In the genomic region with DNA sequence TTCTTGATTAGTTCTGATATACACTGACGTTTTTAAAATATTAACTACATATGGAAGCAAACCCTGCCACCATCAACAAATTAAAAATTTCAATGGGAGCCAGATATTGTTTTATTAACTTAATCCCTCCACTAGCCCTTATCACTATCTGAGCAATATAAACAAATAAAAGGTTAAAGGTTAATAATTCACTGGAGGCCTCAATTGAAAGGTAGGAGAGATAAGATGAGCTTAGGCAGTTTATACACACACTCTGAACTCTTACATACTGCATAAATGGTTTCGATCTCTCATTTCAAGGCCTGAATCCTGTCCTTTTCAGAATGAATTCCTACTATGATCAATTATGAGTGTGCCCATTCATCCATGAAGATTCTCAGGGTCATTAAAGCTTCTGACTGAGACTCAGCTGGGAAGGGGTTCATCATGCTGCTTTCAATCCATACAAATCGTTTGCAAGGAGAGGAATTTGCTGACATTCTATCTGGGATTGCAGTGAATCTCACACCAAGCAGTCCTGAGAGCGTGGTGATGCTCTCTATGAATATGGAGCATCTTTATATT, we compare ENCODE assay signal across 24 mouse cellular contexts.
DNase-seq lines count a peak whose midpoint lies in the region; ATAC-seq and TF ChIP-seq lines count a peak whose summit lies in the region.
"Had no signal": no experiment of that assay in that cellular context is flagged by ENCODE, and none has a peak within 500 bp of the region (broad histone marks: within the 10 kb centered on the region; RNA-seq: fewer than 3 reads in every experiment).

No protein-coding gene starts in this region.

- no peak overlapping the region for H3K4me3 ChIP-seq in intestine, embryonic 15.5 days (replicated peaks)
- H3K4me3 ChIP-seq in intestine, postnatal 0 days (ENCODE audit: low read depth, low read length), result no peak overlapping the region
- no peak overlapping the region for H3K4me3 ChIP-seq in intestine, embryonic 16.5 days (ENCODE audit: low read length)
- no peak overlapping the region for H3K4me3 ChIP-seq in forebrain, embryonic 12.5 days (replicated peaks)
- H3K4me3 ChIP-seq: embryonic facial prominence, embryonic 10.5 days; embryonic facial prominence, embryonic 12.5 days had no signal

- H3K27ac ChIP-seq in intestine, embryonic 15.5 days, result no peak overlapping the region
- no peak overlapping the region for H3K27ac ChIP-seq in intestine, postnatal 0 days (ENCODE audit: low read depth, low read length)
- H3K27ac ChIP-seq in intestine, embryonic 16.5 days (ENCODE audit: low read length), result no peak overlapping the region
- H3K27ac ChIP-seq in forebrain, embryonic 12.5 days, result no peak overlapping the region
- H3K27ac ChIP-seq: embryonic facial prominence, embryonic 10.5 days; embryonic facial prominence, embryonic 12.5 days had no signal

- no peaks in the 10 kb centered on the region for H3K36me3 ChIP-seq in intestine, embryonic 15.5 days
- H3K36me3 ChIP-seq in intestine, postnatal 0 days (ENCODE audit: control insufficient read depth, insufficient read depth), result no peaks in the 10 kb centered on the region
- H3K36me3 ChIP-seq in intestine, embryonic 16.5 days (ENCODE audit: control insufficient read depth, insufficient read depth, low read length), result no peaks in the 10 kb centered on the region
- H3K36me3 ChIP-seq in forebrain, embryonic 12.5 days (replicated peaks), result no peaks in the 10 kb centered on the region
- H3K36me3 ChIP-seq: embryonic facial prominence, embryonic 10.5 days; embryonic facial prominence, embryonic 12.5 days; G1E had no signal

- no peaks in the 10 kb centered on the region for H3K27me3 ChIP-seq in intestine, embryonic 15.5 days (replicated peaks)
- H3K27me3 ChIP-seq in intestine, postnatal 0 days (replicated peaks; ENCODE audit: control insufficient read depth, insufficient read depth, low read length), result no peaks in the 10 kb centered on the region
- H3K27me3 ChIP-seq in intestine, embryonic 16.5 days (replicated peaks; ENCODE audit: control insufficient read depth, insufficient read depth, low read length), result no peaks in the 10 kb centered on the region
- no peaks in the 10 kb centered on the region for H3K27me3 ChIP-seq in forebrain, embryonic 12.5 days
- H3K27me3 ChIP-seq: CH12.LX; embryonic facial prominence, embryonic 12.5 days had no signal

- peak; percentile 87 for DNase-seq in Muller cell, postnatal 12 days (ENCODE audit: inconsistent ontology term)
- peak; percentile 56 for DNase-seq in retina, postnatal 1 day
- no peak for DNase-seq in ovary, postnatal 36 days (ENCODE audit: low spot score)
- DNase-seq: adrenal gland, adult 2 months; adrenal gland, postnatal 10 days; adrenal gland, postnatal 25 days; B cell, adult 2 months; cerebellum, adult 18-20 months; cerebellum, adult 8-10 months; cerebellum, adult 9-11 months; cerebellum, postnatal 14 days; cerebellum, postnatal 36 days; embryo, embryonic 11 days had no signal

- TF ChIP-seq CTCF in intestine, postnatal 0 days (IDR thresholded peaks at IDR 0.05; ENCODE audit: low read depth), result no peak

- H3K9ac ChIP-seq in intestine, embryonic 15.5 days, result no peak overlapping the region
- no peak overlapping the region for H3K9ac ChIP-seq in intestine, postnatal 0 days (ENCODE audit: low read depth, low read length)
- no peak overlapping the region for H3K9ac ChIP-seq in intestine, embryonic 16.5 days (ENCODE audit: low read depth, low read length)
- no peak overlapping the region for H3K9ac ChIP-seq in forebrain, embryonic 12.5 days
- H3K9ac ChIP-seq: embryonic facial prominence, embryonic 12.5 days had no signal

- 62% methylated on average over 4 of the region's 4 CpGs for WGBS in intestine, embryonic 15.5 days
- 49% methylated on average over 4 of the region's 4 CpGs for WGBS in intestine, postnatal 0 days
- WGBS in intestine, embryonic 16.5 days, result 63% methylated on average over 4 of the region's 4 CpGs
- 65% methylated on average over 4 of the region's 4 CpGs for WGBS in forebrain, embryonic 12.5 days

- H3K4me2 ChIP-seq in intestine, embryonic 15.5 days (replicated peaks), result no peak overlapping the region
- H3K4me2 ChIP-seq in intestine, postnatal 0 days (replicated peaks; ENCODE audit: low read depth), result no peak overlapping the region
- no peak overlapping the region for H3K4me2 ChIP-seq in intestine, embryonic 16.5 days (ENCODE audit: low read depth, low read length)
- no peak overlapping the region for H3K4me2 ChIP-seq in forebrain, embryonic 12.5 days
- H3K4me2 ChIP-seq: embryonic facial prominence, embryonic 12.5 days had no signal

- no peaks in the 10 kb centered on the region for H3K4me1 ChIP-seq in intestine, embryonic 15.5 days (replicated peaks)
- no peaks in the 10 kb centered on the region for H3K4me1 ChIP-seq in intestine, postnatal 0 days (replicated peaks; ENCODE audit: control insufficient read depth, insufficient read depth, low read length)
- H3K4me1 ChIP-seq in intestine, embryonic 16.5 days (ENCODE audit: control insufficient read depth, insufficient read depth, low read length), result no peaks in the 10 kb centered on the region
- no peaks in the 10 kb centered on the region for H3K4me1 ChIP-seq in forebrain, embryonic 12.5 days
- H3K4me1 ChIP-seq: embryonic facial prominence, embryonic 10.5 days; embryonic facial prominence, embryonic 12.5 days had no signal

- H3K9me3 ChIP-seq in intestine, embryonic 15.5 days, result no peaks in the 10 kb centered on the region
- no peaks in the 10 kb centered on the region for H3K9me3 ChIP-seq in intestine, postnatal 0 days (ENCODE audit: control insufficient read depth)
- H3K9me3 ChIP-seq in intestine, embryonic 16.5 days (ENCODE audit: control insufficient read depth, low read length), result no peaks in the 10 kb centered on the region
- no peaks in the 10 kb centered on the region for H3K9me3 ChIP-seq in forebrain, embryonic 12.5 days
- H3K9me3 ChIP-seq: embryonic facial prominence, embryonic 10.5 days; embryonic facial prominence, embryonic 12.5 days; G1E had no signal

- peak; percentile 78 for ATAC-seq in intestine, embryonic 15.5 days
- no peak for ATAC-seq in intestine, postnatal 0 days
- ATAC-seq in intestine, embryonic 16.5 days, result peak; percentile 82
- ATAC-seq in forebrain, embryonic 12.5 days (ENCODE audit: low FRiP score), result no peak
- ATAC-seq: CD4-positive, CD25-positive, alpha-beta regulatory T cell, adult 4 months; forebrain, embryonic 14.5 days; forebrain, embryonic 16.5 days had no signal

Comparison
In these comparisons a context has a peak if more than half of its experiments do, and no peak if none do; other contexts are left out.
1. ATAC-seq: peak in intestine, embryonic 15.5 days (single experiment) and intestine, embryonic 16.5 days (single experiment); none in intestine, postnatal 0 days (single experiment) and forebrain, embryonic 12.5 days (single experiment).